8 mouse cellular contexts compared by ENCODE assay signal in genomic region chr3:100969176-100969917, GRCm38 (mm10). TPM values are rescaled to one million over a fixed set of nuclear protein-coding genes. Genes with fewer than 3 reads are reported as not detected.
A peak's percentile ranks its signal among the peaks of the same experiment; 100 is the strongest.
DNase-seq lines count a peak whose midpoint lies in the region; ATAC-seq lines count a peak whose summit lies in the region.

Gene Ttf2 (minus strand): TSS chr3:100969663.

- DNase-seq in Muller cell, postnatal 12 days (ENCODE audit: inconsistent ontology term) = peak; percentile 96
- peak; percentile 86 for DNase-seq in cerebellum, adult 9-11 months
- DNase-seq in frontal cortex, adult 2 months (ENCODE audit: extremely low spot score in 1 of 2, low spot score in 1 of 2) = peak; percentile 76 to 93
- peak; percentile 95 for DNase-seq in hindbrain, embryonic 11.5 days (ENCODE audit: low spot score)
- peak; percentile 91 to 93 for DNase-seq in layer of hippocampus, postnatal 10 days (ENCODE audit: low spot score in 2 of 2)
- peak; percentile 97 for DNase-seq in lung, postnatal 10 days
- peak; percentile 91 for DNase-seq in ovary, postnatal 36 days (ENCODE audit: low spot score)
- DNase-seq in thymus, postnatal 25 days = peak; percentile 93

- peak within 1 kb of the TSS; percentile 63 for H3K4me2 ChIP-seq in hindbrain, embryonic 11.5 days (replicated peaks; ENCODE audit: low read depth, low read length)

- H3K27me3 ChIP-seq in hindbrain, embryonic 11.5 days (ENCODE audit: control insufficient read depth, insufficient read depth, low read length) = no peaks in the 10 kb centered on the region

- ATAC-seq in hindbrain, embryonic 11.5 days (ENCODE audit: low FRiP score) = peak; percentile 98

- H3K4me1 ChIP-seq in hindbrain, embryonic 11.5 days (replicated peaks; ENCODE audit: control insufficient read depth, insufficient read depth, low read length) = no peaks in the 10 kb centered on the region

- peak within 1 kb of the TSS; percentile 67 for H3K9ac ChIP-seq in hindbrain, embryonic 11.5 days (ENCODE audit: low read depth, low read length)

- no peaks in the 10 kb centered on the region for H3K9me3 ChIP-seq in hindbrain, embryonic 11.5 days (ENCODE audit: control insufficient read depth, low read length)

- H3K4me3 ChIP-seq in hindbrain, embryonic 11.5 days (ENCODE audit: low read depth, low read length) = peak within 1 kb of the TSS; percentile 61

- under 1% methylated on average over 40 of the region's 40 CpGs for WGBS in hindbrain, embryonic 11.5 days

- no peak within 1 kb of the TSS for H3K27ac ChIP-seq in hindbrain, embryonic 11.5 days (ENCODE audit: low read depth, low read length)

- no peaks in the 10 kb centered on the region for H3K36me3 ChIP-seq in hindbrain, embryonic 11.5 days (ENCODE audit: control insufficient read depth, insufficient read depth, low read length)

RNA-seq across cellular contexts. Expression of gene Ttf2, which starts in this region (rescaled TPM):
- 1.4 and 1.7 TPM in 2 replicates for polyA plus RNA-seq in frontal cortex, adult 2 months (2012; rRNA removed)
- 19.5 and 22.4 TPM in 2 replicates for polyA plus RNA-seq in hindbrain, embryonic 11.5 days (2014; fragmentation: Nextera tagmentation; extraction: Ambion mirVana)
- total RNA-seq in layer of hippocampus, postnatal 10 days (2021) = 1 to 10 TPM; 2.6 to 3.0 TPM
